Mouse (Mus musculus) T-helper 1 cell (primary cell): ENCODE measurements at regions not wholly inside any gene's neighbourhood (a gene's known extent, or its start where the extent isn't known, plus 50 kb on each side); places are given as distances from the start of the nearest gene placed in this dataset.

Source experiments
- in situ Hi-C: fragments of 300-600 bp; cut with MboI, MseI; formaldehyde crosslinking; loops from one replicate; pipeline ENCODE4 v1.15.1; 2025; ENCODE audit warnings: high pct_unique_total_duplicates

DNA sequence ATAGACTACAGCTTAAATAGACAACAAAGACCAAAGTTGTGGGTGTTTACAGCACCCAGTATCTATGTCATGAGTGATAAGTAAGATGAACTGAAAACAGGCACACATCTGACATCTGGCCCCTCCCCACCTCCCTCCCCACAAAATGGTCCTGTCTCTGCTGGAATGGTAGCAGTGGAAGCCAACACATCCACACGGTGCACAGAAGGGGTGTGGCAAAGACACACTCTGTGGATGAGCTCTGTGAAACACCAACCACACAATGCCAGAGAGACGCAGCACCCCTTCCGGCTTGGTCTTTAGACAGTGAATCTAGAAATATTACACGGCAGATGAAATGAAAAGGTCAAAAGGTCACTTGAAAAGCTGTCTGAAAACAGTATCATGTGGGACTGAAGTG lies 85.6 kb downstream of the Fgf18 start:
- in situ Hi-C loops = no loop called here

DNA sequence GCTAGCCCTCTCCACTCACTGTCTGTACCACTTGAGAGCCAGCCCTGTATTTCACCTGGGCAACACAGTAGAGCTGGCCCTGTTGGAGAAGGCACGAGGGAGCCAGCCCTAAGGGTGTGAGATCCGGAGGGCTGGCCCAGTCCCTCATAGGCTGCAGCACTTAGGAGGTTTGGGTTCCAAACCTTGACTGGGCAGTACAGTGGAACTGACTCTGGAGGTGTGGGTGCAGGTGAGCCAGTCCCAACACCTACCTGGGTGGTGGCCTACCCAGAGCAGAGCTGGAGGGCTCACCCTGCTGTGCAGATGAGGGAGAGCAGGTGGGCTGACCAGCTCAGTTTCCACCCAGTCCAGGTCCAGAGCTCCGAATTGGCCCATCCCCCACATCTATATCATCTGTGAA lies 86.8 kb downstream of the Fgf18 start:
- in situ Hi-C loops = no loop called here

DNA sequence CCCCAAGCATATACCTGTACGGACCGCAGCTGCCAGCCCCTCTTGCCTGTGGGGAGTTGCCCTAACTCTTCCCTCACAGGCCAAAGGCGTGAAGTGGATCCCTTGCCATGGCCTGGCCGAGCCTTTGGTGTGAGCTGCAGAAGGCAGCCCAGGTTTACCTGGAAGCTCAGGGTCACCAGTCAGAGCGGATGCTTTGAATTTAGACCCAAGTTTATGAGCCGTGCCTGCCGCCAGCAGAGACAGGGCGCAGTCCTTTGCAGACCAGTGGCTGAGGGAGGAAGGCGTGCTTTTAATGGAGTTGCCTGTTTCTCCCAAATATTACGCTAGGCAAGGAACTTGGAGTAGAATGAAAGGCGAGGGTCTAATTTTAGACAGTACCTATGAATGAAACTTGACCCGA lies 97.0 kb downstream of the Fgf18 start:
- in situ Hi-C loops = no loop called here

DNA sequence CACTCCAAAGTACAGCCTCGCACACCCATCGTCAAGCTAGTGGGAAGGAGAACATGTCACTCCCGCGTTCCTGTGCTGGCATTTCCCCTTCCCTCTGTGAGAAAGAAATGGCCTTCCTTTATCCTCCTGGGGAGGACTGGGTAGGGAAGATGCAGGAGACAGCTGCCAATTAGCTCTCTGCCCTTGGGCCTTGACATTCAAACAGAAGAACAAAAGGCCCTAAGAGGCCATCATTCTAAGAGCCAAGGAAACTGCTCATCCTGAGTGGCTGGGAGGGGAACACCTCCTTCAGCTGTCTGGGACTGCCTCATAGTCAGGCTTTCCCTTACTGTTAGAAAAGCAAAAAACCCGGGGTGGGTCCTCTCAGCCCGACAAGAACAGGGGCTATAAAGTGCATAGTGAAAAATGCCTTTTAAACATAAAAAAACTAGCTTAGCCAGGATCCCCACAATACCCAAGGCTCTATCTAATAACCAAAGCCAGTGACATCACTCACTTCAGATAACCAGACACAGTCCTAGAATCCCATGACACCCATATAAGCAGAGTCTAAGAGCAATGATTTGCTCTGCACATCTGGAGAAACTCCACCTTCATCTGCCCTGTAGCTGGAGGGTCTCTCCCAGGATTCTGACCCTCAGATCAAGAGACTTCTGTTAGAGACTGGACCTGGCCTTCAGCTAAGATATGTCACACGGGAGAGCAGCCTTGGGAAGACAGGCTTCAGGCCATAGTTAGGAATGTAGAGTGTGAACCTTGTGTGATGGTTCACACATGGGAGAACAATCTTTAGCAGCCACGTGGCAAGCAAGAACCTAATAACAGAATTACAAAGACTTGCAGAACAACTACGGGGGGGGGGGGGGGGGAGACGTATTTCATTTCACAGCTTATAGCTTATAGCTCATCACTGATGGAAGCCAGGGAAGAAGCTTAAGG lies 107.1 kb downstream of the Fgf18 start:
- in situ Hi-C loops = loop anchor here (10.0 kb wide), 1 partner anchor 975 kb away; no protein-coding TSS in a partner anchor

DNA sequence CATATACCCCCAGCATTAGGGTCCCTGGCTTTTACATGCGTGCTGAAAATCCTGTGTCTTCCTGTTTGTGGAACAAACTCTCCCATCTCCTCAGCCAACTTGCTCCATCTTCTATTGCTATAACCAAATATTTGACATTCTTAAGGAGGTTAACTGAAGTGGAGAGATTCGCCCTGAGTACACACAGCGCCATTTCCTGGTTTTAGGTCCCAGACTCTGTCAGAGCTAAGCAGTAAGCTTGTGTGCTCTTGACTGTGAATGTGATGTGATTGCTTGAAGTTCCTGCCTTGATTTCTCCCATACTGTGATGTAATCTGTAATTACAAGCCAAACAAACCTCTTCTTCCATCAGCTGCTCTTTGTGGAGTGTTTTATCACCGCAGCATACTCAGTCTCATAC lies 110.8 kb downstream of the Fgf18 start:
- in situ Hi-C loops = no loop called here

DNA sequence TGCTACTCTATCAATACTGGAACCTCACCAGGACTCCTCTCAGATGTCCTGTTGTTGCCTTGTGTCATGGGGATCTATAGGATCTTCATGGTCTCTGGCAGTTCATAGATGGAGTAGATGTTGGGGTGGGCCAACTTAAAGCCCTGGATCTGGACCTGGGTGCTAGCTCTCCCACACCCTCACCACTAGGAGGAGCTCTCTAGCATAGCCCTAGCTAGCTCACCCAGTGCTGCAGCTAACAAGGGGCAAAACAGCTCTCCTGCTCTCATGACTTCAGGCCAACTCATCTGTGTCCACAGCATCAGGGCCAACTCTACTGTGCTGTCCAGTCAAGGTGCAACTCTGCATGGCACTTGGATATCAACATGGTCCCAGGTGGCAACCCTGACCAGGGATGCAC lies 118.3 kb downstream of the Fgf18 start:
- in situ Hi-C loops = no loop called here

DNA sequence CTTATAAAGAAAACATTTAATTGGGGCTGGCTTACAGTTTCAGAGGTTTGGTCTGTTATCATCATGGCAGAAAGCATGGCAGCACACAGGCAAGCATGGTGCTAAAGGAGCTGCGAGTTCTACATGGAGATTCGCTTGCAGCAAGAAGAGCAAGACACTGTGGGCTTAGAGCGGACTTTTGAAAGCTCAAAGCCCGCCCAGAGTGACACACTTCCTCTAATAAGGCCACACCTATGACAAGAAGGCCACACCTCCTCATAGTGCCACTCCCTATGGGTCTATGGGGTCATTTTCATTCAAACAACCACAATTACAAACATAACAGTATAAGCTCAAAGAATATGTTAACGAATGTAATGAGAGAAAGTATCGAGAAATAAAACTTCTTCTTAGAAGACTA lies 120.1 kb downstream of the Fgf18 start:
- in situ Hi-C loops = no loop called here

DNA sequence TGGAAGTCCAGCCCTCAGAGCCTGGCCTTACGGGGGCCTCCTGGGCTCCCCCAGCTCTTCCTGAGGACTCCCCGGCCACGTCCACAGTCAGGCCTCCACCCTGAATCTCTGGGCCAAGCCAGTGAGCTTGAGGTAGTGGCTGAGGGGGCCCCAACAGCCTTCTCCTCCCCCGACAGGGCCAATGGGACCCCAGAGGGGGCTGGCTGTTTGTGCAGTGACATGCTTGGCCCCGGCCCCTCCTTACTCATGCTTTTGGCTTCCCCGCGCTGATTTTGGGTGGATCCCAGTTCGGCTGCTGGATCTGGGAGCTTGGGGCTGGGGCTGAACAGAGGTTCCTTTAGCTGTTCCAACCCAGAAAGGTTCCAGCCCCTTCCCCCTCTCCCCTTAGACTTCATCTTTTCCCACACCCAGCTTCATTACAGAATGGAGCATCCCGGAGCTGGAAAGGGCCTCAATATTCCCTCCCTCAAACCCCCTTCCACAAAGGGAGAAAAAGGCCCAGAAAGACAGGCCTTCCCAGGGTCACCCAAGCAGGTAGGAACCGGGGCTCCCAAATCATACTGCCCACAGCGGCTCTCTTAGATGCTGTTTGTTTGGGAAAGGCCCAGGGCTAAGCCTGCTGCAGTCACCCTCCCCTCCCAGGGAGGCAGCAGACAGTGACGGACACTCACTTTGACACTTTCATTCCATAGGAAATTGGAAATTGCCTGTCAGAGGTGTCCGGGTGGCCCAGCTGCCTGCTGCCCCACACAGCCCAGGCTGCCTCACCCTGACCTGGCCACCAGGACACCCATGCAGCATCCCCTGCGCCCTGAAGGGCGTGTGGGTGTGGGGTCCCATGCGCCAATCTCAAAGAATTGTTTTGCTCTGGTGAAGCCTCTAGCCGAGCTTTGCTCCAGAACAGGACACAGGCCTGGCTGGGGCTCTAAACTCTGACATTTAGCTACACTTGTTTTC lies 133.7 kb downstream of the Fgf18 start:
- in situ Hi-C loops = no loop called here

DNA sequence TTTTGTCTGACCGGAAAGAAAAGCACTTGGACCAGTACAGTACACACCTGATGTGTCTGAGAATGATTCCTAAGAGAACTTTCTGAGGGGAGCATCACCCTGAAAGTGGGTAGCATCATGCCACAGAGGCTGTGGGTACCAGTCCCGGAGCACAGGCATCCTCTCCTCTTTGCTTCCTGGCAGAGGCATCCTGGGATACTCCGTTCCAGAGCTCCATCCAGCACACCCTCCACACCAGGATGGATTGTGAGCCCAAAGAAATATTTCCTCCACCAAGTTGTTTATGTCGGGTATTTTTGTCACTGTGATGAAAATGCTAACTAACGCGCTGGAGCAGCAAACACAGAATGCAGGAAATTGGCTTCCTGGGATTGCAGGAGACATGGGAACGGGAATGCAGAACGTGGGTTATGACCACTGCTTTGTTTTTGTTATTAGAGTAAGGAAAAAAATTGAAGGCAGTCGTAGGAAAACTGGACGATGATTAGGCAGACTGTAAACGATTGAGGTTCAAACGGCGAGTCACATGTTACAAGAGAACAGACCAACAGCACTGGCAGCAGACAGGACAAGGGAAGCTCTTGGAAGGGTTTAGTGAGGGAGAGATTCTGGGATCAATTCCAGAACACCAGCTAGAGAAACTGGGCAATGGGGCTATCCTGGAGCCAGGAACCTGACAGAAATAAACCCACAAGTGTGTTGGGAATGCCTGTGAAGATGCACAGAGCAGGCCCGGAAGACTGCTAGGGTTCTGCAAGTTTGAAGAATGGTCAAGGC lies 134.6 kb downstream of the Fgf18 start:
- in situ Hi-C loops = no loop called here

DNA sequence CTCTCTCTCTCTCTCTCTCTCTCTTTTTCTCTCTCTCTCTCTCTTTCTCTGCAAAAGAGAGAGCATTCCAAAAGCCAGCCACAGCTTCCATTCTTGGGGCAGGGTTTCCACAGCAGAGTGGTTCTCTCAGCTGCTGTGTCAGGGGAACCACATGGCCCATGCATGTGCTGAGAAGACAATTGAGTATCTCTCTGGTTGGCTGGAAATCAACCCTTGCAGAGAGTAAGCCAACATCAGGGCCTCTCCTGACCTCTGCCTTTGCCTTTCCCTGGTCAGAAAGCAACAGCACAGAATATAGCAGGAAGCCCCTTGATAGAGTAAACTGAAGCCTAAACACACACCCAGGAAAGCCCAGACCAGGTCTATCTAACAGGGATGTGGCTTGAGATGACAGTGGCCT lies 138.6 kb downstream of the Fgf18 start:
- in situ Hi-C loops = no loop called here

DNA sequence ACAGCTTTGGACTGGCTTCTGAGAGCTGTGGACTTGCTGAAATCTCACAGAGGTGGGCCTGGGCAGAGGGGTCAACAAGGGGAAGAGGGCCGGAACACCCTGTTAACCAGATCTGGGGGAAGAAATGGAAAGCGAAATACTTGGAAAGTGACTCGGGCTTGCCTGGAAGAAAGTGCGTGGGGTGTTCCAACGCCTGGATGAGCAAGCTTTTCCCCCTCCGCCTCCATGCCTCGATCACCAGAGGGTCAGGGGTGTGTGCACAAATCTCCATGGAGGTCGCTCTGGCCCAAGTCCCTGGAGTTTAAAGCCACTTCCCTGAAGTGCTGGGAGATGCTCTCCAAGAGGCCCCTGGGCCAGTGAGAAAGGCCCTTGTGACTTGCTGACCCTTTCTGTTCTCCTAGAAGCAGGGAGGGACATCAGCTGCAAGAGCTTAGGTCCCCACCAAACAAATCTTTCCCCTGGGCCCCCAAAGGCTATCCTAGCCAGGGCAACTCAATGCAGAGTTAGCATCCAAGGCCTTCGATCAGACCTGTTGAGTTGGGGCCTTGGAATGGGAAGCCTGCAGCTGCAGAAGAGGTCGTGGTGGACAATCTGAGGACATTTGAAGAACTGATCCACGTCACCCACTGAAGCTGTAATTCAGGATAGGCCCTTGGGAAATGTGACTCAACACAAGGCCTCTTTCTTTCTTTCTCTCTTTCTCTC lies 139.2 kb downstream of the Fgf18 start:
- in situ Hi-C loops = no loop called here

DNA sequence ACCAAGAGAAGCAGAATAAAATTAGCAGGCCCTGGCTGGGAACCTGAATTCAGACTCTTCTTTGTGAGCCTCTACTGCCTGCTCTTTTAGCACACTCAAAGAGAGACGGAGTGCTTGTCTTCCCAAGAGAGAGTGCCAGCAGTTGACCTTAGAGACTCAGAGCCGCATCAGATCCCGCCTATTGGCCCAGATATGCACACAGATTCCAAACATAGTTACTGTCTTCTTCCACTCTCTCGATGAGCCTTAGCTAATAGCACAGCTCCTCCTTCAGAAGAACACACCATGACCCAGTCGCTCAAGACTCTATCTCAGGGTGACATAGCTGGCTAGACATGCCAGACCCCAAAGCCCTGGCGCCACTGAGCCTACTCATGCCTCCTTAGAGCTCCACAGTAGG lies 139.8 kb downstream of the Fgf18 start:
- in situ Hi-C loops = no loop called here

DNA sequence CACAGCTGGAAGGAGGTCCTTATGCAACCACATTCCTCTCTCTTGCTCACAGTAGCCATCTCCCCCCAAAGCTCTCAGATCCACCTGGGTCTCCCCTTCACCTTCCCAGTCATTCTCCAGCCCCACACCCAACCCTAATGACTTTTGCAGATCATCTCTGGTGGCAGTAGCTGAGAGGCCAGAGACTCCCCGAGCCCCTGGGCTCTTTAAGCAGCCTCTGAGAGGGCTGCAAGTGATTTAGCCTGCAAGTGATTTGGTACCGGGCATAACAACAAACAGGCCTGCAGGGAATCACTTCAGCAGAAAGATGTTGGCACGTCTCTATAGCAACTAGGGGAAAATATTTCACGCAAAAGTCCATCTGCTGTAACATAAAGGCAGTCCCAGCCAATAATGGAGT lies 142.0 kb downstream of the Fgf18 start:
- in situ Hi-C loops = no loop called here

DNA sequence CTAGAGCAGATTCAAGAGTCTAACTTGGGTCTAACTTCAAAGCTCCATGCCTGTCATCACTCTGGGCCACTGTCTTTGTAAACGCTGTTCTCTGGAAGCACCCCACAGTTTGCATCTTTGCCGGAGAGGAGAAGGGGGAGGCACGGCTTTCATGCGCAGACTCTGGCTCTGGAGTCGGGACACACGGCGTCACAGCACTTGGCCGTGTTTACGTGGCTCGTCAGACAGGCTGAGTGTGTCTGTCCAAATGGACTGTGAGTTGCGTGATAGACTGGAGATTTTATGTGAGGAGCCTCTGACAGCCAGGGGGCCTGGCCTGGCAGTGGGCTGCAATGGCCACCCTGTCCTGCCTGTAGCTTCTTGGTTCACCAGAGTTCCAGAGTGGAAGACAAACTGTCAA lies 142.6 kb downstream of the Fgf18 start:
- in situ Hi-C loops = no loop called here

DNA sequence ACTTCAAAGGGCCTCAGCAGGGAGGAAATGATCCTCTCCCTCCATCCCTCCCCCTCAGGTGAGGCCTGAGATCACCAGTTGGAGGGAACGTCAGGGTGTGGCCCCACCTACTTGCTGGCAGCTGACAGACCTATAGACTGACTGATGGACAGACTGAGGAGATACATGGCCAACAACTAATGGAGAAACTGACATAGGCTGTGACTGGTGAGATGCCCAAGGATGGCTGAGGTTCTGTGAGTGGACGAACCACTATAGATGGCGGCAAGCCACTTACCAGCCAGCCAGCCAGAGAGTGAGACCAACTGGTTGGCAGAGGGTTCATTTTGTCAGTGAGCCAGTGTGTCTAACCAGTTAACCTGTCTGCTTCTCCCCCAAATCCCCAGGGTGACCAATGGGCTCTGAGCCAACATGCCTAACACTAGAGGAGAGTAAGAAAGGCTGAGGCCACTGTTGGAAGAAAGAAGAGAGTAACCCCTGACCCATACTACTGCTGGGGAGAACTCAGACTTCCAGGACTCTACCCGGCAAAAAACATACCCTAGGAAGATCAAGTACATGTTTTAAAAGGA lies 147.4 kb downstream of the Fgf18 start:
- in situ Hi-C loops = no loop called here

DNA sequence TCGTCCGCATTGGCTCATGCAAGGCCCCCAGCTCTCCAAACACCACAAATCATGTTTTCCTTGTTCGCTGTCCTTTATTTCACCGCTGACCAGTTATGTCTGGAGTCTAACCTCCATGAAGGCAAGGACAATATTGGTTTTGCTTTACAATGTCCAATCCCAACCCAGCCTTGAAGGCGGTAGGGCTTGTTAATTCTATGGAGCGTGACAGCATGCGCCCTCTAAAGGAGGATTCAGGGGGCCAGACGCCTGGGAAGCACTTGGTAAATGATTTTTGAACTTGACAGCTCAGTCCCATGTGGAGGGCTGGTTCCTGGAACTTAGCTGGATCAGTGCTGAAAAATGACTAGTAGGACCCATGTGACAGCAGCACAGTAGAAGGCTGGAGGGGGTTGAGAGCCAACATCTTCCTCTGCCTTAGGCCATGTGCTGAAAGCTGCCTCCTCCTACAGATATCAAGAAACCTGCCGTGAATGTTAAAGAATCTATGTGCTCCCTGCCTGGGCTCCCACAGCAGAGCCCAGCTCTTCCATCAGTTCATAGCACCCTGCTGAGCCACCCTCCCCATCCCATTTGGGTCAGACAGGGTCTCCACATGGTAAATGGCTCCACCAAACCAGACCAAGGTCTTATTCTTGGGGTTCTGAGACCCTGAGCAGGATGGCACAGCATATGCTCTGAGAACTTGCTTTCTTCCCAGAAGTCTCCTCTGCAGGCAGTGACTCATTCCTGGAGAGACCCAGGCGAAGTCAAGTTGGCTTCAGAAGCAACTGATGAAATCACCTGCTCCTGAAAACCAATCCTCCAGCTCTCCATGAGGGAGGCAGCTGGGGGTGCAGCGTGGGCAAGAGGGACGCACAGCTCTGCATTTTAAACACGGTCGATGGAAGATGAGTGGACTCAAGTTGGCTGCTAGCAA lies 148.3 kb downstream of the Fgf18 start:
- in situ Hi-C loops = no loop called here

DNA sequence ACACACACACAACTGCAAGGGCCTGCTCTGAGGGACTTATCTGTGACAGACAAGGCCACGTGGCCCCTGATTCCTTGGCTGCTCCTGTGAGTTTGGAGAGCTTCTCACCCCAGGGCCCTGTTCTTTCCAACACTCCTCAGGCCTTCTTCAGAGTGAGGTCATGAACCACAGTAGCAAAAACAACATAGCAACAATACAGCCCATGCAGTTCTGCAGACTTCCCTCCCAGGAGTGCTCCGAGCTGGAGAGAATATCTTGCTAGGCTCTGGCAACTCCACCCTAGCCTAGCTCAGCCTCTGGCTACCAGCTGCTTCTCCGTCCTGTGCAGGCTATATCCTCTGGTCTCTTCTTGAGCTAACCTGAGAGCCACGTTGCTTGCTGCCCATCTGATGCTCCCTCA lies 152.8 kb downstream of the Fgf18 start:
- in situ Hi-C loops = no loop called here

DNA sequence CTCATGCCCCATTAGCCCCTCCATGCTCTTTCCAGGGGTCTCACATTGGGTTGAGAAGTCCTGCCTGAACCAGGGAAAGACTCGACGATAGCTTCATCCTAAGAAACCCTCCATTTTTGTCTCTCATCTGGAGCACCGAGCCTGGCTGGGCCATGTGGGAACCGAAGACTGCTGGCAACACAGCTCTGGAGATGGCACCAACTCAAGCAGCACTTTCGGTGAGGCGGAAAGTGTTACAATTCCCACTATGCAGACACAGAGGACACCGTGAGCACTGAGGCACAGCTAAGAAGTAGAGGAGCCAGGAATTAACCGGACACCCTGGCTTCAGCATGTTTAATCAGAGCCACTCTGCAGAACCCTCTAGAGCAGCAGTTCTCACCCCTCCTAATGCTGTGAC lies 153.8 kb downstream of the Fgf18 start:
- in situ Hi-C loops = no loop called here

DNA sequence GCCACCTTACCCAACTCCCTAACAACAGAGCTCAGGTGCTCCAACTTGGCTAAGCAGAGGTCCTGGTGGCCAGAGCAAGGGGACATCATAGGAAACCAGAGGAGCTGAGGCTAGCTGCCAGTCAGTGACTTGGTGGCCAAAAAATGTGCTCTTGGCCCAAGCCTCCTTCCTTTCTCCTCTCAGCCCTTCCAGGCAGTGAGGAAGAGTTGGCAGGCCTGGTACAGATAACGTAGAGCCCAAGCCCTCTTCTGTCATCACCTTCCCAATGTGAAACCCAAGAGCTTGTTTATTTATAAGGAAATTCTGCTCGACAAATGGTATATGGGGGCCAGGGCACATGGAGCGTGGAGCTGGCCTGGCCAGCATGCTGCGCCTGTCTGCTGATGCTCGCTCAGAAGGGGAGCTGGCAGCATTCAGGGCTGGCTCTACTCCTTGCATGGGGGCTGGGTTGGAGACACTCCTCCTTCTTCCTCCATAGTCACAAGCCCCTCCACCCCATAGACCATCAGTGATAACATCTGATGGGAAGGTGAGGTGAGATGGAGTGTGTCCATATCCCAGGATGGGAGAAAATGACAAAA lies 156.1 kb downstream of the Fgf18 start:
- in situ Hi-C loops = no loop called here
